Mouse (Mus musculus): ENCODE results near the gene Tagln.
A peak's percentile ranks its signal among the peaks of the same experiment; 100 is the strongest.

Tagln gene

GRCm38 (mm10) chr9:45946182-45946871, 10.5 kb upstream of the Tagln start:
- DNase-seq (ENCODE audit: low read depth, low spot score) = no peak

- DNase-seq (ENCODE audit: low read depth, low spot score) = no peak
These were observed 9.9 kb upstream of the Tagln start for GRCm38 (mm10) chr9:45945721-45946120.

GRCm38 (mm10) chr9:45944506-45945400, 8.9 kb upstream of the Tagln start:
- DNase-seq (ENCODE audit: low read depth, low spot score) = no peak

GRCm38 (mm10) chr9:45943628-45944505, 8.0 kb upstream of the Tagln start:
- DNase-seq (ENCODE audit: low read depth, low spot score) = no peak

GRCm38 (mm10) chr9:45942916-45943315, 7.1 kb upstream of the Tagln start:
- no peak for DNase-seq (ENCODE audit: low read depth, low spot score)

- no peak for DNase-seq (ENCODE audit: low read depth, low spot score)
These were observed 6.6 kb upstream of the Tagln start for GRCm38 (mm10) chr9:45942464-45942863.

- no peak for DNase-seq (ENCODE audit: low read depth, low spot score)
These were observed 5.6 kb upstream of the Tagln start for GRCm38 (mm10) chr9:45941329-45941888.

GRCm38 (mm10) chr9:45939794-45940193, 3.9 kb upstream of the Tagln start:
- no peak for DNase-seq (ENCODE audit: low read depth, low spot score)

- DNase-seq (ENCODE audit: low read depth, low spot score) = no peak
These were observed 3.2 kb upstream of the Tagln start for GRCm38 (mm10) chr9:45938952-45939637.

- no peak for DNase-seq (ENCODE audit: low read depth, low spot score)
These were observed 2.2 kb upstream of the Tagln start for GRCm38 (mm10) chr9:45938088-45938487.

- peak; percentile 45 for DNase-seq (ENCODE audit: low read depth, low spot score)
These were observed 1.0 kb upstream of the Tagln start for GRCm38 (mm10) chr9:45936883-45937282.

- no peak for DNase-seq (ENCODE audit: low read depth, low spot score)
These were observed 3.1 kb downstream of the Tagln start for GRCm38 (mm10) chr9:45932571-45933415.

- no peak for DNase-seq (ENCODE audit: low read depth, low spot score)
These were observed 3.9 kb downstream of the Tagln start for GRCm38 (mm10) chr9:45931958-45932357.

GRCm38 (mm10) chr9:45929285-45929684, 6.6 kb downstream of the Tagln start:
- DNase-seq (ENCODE audit: low read depth, low spot score) = no peak

- DNase-seq (ENCODE audit: low read depth, low spot score) = no peak
These were observed 16.0 kb downstream of the Tagln start for GRCm38 (mm10) chr9:45919895-45920294.

GRCm38 (mm10) chr9:45917041-45917934, 18.6 kb downstream of the Tagln start:
- no peak for DNase-seq (ENCODE audit: low read depth, low spot score)

- DNase-seq (ENCODE audit: low read depth, low spot score) = no peak
These were observed 20.2 kb downstream of the Tagln start for GRCm38 (mm10) chr9:45915659-45916058.

GRCm38 (mm10) chr9:45911673-45912072, 24.2 kb downstream of the Tagln start:
- DNase-seq (ENCODE audit: low read depth, low spot score) = no peak

GRCm38 (mm10) chr9:45910995-45911394, 24.9 kb downstream of the Tagln start:
- DNase-seq (ENCODE audit: low read depth, low spot score) = no peak

All from embryo, embryonic 11.5 days (tissue).